17 mouse cellular contexts compared by ENCODE assay signal in the genomic region with DNA sequence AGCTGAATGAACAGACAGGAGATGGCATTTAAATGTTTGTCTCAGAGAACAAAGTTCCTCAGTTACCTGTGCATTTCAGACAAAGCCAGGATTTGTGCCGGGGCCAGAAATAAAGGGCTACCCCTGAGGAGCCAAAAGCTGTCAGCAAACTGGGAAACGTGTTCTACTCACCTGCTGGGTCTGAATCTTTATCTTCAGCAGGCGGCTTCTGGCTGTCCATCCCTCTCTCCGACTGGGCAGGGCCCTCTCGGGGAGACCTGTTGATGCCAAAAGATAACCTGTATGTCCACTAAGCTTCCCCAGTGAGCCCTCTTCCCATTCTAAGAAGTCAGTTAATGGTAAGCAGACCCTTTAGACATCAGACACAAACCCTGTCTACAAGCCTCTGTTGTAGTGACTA. TPM values are rescaled to one million over a fixed set of nuclear protein-coding genes. Genes with fewer than 3 reads are reported as not detected.
"Had no signal": no experiment of that assay in that cellular context is flagged by ENCODE, and none has a peak within 500 bp of the region (broad histone marks: within the 10 kb centered on the region; RNA-seq: fewer than 3 reads in every experiment).

No protein-coding gene starts in this region.

- H3K4me2 ChIP-seq: midbrain, embryonic 11.5 days had no signal

- ATAC-seq: midbrain, embryonic 13.5 days; midbrain, embryonic 15.5 days had no signal

- H3K27ac ChIP-seq: lung, embryonic 15.5 days; macrophage; midbrain, embryonic 13.5 days; midbrain, embryonic 15.5 days; neural tube, embryonic 12.5 days; stomach, embryonic 15.5 days; stomach, postnatal 0 days had no signal

- H3K4me3 ChIP-seq: neural tube, embryonic 12.5 days; stomach, embryonic 15.5 days had no signal

- H3K27me3 ChIP-seq: lung, embryonic 15.5 days; megakaryocyte, embryonic 14.5 days; midbrain, embryonic 13.5 days; midbrain, embryonic 15.5 days; neural tube, embryonic 12.5 days; stomach, embryonic 15.5 days had no signal

- DNase-seq: lung, postnatal 10 days; lung, postnatal 36 days; right cerebral cortex, postnatal 14 days; thymus, adult 2 months; thymus, postnatal 25 days; thymus, postnatal 4 days had no signal

- H3K9me3 ChIP-seq: lung, embryonic 15.5 days; megakaryocyte, embryonic 14.5 days; midbrain, embryonic 13.5 days; midbrain, embryonic 15.5 days; neural tube, embryonic 12.5 days; stomach, embryonic 15.5 days had no signal

- H3K9ac ChIP-seq: lung, embryonic 15.5 days; midbrain, embryonic 15.5 days; neural tube, embryonic 12.5 days; stomach, embryonic 15.5 days had no signal

RNA-seq across cellular contexts. Expression of gene Dhh, which starts 31.8 kb away (rescaled TPM):
- total RNA-seq: megakaryocyte progenitor cell, adult 5-6 weeks; monocyte, adult 5-6 weeks had no signal
- polyA plus RNA-seq: macrophage had no signal
